Mouse (Mus musculus) heart, postnatal 0 days (tissue): ENCODE results near the gene Elp4. TPM values are rescaled to one million over a fixed set of nuclear protein-coding genes. Genes with fewer than 3 reads are reported as not detected.

Experiments used
- ATAC-seq: fragments of 200-750 bp; cut with Nextera tagmentation; 2 replicates; pipeline ENCODE4 v1.8.0; 2017; ENCODE audit warnings: low read depth, moderate number of reproducible peaks, moderate library complexity; ENCODE audit not compliant: insufficient read depth
- DNase-seq: peaks from one replicate; pipeline ENCODE4 v3.0.0-alpha.2; 2016; ENCODE audit warnings: low spot score
- H3K27ac ChIP-seq: fragments of 300-500 bp; sonication (generic); 2 replicates; pipeline ENCODE4 v1.5.1; 2014; ENCODE audit warnings: low read depth, mild to moderate bottlenecking
- H3K27me3 ChIP-seq: fragments of 300-500 bp; sonication (generic); 2 replicates; pipeline ENCODE4 v1.6.1; 2014; ENCODE audit warnings: low read length, mixed read lengths; ENCODE audit not compliant: control insufficient read depth, insufficient read depth
- H3K36me3 ChIP-seq: fragments of 300-500 bp; sonication (generic); replicated peaks from 2 replicates; pipeline ENCODE4 v1.6.1; 2014; ENCODE audit warnings: low read length, mixed read lengths; ENCODE audit not compliant: control insufficient read depth, insufficient read depth
- H3K4me1 ChIP-seq: fragments of 300-500 bp; sonication (generic); 2 replicates; pipeline ENCODE4 v1.6.1; 2014; ENCODE audit warnings: antibody characterized with exemption; ENCODE audit not compliant: control insufficient read depth, insufficient read depth
- H3K4me2 ChIP-seq: fragments of 300-500 bp; sonication (generic); 2 replicates; pipeline ENCODE4 v1.6.1; 2014; ENCODE audit warnings: low read depth, mild to moderate bottlenecking, low read length, moderate library complexity
- H3K4me3 ChIP-seq: fragments of 300-500 bp; sonication (generic); 2 replicates; pipeline ENCODE4 v1.5.1; 2014; ENCODE audit warnings: low read depth, low read length
- H3K9ac ChIP-seq: fragments of 300-500 bp; sonication (generic); replicated peaks from 2 replicates; pipeline ENCODE4 v1.6.1; 2014; ENCODE audit warnings: low read depth, low read length, mixed read lengths
- H3K9me3 ChIP-seq: fragments of 300-500 bp; sonication (generic); replicated peaks from 2 replicates; pipeline ENCODE4 v1.6.1; 2016; ENCODE audit warnings: low read length; ENCODE audit not compliant: control insufficient read depth
- CTCF ChIP-seq: IDR thresholded peaks from 2 replicates; pipeline ENCODE4 v1.5.1; 2016; ENCODE audit warnings: antibody characterized with exemption, control low read depth, low read depth
- EP300 ChIP-seq: IDR thresholded peaks from 2 replicates; pipeline ENCODE4 v1.6.1; 2016; ENCODE audit warnings: antibody characterized with exemption, low read depth
- WGBS: fragments of 180-500 bp; shearing (Covaris S2); extraction: QIAGEN DNeasy Blood & Tissue Kit; methylation state at CpG from one replicate; pipeline ENCODE4 v1.1.7; 2014; 5-methylcytosine and 5-hydroxymethylcytosine counted together
- polyA plus RNA-seq: library from polyadenylated mRNA; unstranded; fragments of >200 nt; fragmentation: Nextera tagmentation; extraction: Ambion mirVana; gene quantifications from 2 replicates; pipeline ENCODE4 v1.2.1, GENCODE M21; 2015
- total RNA-seq: library from RNA; depleted of rRNA; stranded (reverse); fragments of >200 nt; gene quantifications from 2 replicates; pipeline ENCODE4 v1.2.3, GENCODE M21; 2014; ENCODE audit warnings: low replicate concordance

Elp4 gene
- total and polyA plus RNA-seq, 2 experiments from 2014 or later: 3.0 to 13.1 TPM

DNA sequence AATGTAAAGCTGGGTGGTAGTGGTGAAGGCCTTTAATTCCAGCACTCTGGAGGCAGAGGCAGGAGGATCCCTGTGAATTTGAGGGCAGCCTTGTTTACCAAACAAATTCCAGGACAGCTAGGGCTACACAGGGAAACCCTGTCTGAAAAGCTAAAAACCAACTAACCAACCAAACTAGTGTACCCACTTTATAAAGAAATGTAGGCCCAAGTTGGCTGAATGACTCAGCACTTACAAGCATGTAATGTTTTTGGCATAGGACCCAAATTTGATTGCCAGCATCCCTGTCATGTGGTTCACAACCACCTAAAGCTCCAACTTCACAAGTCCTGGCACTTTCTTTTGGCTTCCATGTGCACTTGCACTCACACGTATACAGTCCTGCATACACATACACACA lies 12.3 kb upstream of the Elp4 start:
- no peak for TF ChIP-seq EP300
- no peak for TF ChIP-seq CTCF
- Histone ChIP-seq H3K27ac (no peak overlapping the region), H3K4me3 (no peak overlapping the region), H3K4me2 (no peak overlapping the region), H3K27me3 (no peaks in the 10 kb centered on the region), H3K36me3 (no peaks in the 10 kb centered on the region), H3K9me3 (no peaks in the 10 kb centered on the region), H3K9ac (no peak overlapping the region), H3K4me1 (no peaks in the 10 kb centered on the region)
- 84% methylated on average over 1 of the region's 1 CpGs for WGBS
- no peak for ATAC-seq
- no peak for DNase-seq

DNA sequence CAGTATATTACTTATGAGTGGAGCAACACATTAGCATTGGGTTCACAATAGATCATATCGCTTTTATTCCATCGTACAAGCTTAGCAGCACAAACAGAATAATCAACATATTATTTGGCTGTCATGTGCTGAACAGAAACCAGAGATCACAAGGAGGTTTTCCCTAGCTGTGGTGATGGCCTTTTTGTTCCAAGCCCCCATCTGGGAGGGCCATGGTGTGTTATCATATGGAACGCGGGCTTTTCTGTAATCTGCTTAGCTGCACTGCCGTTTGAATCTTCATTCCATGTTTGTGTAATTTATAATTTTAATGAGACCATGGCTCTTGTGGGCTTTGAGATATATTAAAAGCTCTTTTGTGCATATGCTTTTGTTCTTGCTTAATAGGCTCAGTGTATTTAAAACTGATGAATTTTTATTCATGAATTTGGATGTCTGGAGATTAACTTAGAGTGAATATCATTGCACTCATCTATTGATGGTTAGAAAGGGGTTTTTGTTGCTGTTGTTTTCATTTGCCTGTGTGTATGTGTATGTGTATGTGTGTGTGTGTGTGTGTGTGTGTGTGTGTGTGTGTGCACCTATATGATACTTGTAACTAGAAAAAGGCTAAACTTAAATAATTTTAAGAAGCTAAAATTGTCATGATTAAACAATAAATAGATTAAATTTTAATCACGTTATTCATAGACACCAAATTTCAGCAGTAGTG lies 9.4 kb upstream of the Elp4 start:
- Histone ChIP-seq H3K9me3 (no peaks in the 10 kb centered on the region), H3K4me2 (no peak overlapping the region), H3K27ac (no peak overlapping the region), H3K36me3 (peaks cover 13% of the 10 kb centered on the region; the same call in 1 of the 2 replicates), H3K4me1 (no peaks in the 10 kb centered on the region), H3K4me3 (no peak overlapping the region), H3K27me3 (no peaks in the 10 kb centered on the region), H3K9ac (no peak overlapping the region)
- no peak for ATAC-seq
- WGBS: 84% methylated on average over 6 of the region's 6 CpGs
- TF ChIP-seq CTCF (no peak), EP300 (no peak)
- no peak for DNase-seq

DNA sequence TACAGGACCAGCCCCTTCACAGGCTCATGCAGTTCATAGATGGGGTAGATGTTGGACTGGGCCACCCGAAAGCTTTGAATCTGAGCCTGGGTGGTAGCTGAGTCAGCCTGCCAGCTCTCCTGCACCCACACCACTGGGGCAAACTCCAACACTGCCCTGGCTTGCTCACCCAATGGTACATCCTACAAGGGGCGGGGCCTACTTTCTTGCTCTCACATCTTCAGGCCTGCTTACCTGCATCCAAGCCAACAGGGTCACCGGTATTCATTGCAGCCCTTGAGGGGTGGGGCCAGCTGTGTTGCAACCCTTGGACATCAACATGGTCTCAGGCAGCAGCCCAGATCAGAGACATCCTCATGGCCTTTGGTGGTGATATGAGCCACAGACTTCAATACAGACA lies 6.2 kb upstream of the Elp4 start:
- ATAC-seq (no peak), DNase-seq (no peak)
- Histone ChIP-seq H3K27ac (no peak overlapping the region), H3K27me3 (no peaks in the 10 kb centered on the region), H3K4me3 (no peak overlapping the region), H3K9ac (no peak overlapping the region), H3K4me2 (no peak overlapping the region), H3K4me1 (no peaks in the 10 kb centered on the region), H3K9me3 (no peaks in the 10 kb centered on the region), H3K36me3 (peaks cover 13% of the 10 kb centered on the region)
- whole genome bisulfite sequencing: 89% methylated on average over 3 of the region's 3 CpGs
- TF ChIP-seq EP300 (no peak), CTCF (no peak)

DNA sequence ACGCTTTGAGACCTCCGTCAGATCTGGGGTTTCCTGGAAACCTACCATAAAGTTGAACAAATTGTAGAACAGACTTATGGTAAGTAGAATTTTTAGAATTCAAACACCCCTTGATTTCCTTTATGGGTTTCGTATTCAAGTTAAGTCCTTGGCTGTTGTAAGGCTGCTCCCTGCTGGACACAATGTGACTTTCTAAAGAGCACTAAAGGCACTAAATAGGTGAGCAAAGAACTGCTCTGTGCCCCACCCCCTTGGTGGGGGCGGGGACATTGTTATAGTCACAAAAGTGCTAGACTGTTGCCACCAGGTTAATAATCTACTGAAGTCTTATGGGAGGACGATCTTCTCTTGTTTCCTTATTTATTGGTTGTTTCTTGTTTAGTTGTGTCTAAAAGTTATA lies 4.0 kb upstream of the Elp4 start:
- Histone ChIP-seq H3K27ac (no peak overlapping the region), H3K9me3 (no peaks in the 10 kb centered on the region), H3K27me3 (no peaks in the 10 kb centered on the region), H3K4me2 (no peak overlapping the region), H3K9ac (no peak overlapping the region), H3K4me1 (peaks cover 3% of the 10 kb centered on the region; the same call in 1 of the 2 replicates), H3K36me3 (peaks cover 13% of the 10 kb centered on the region), H3K4me3 (no peak overlapping the region)
- WGBS: 83% methylated on average over 5 of the region's 5 CpGs
- TF ChIP-seq CTCF: 0 out of 2 replicates have a peak, but pooled peaks have one; percentile 13
- TF ChIP-seq EP300: no peak
- DNase-seq (no peak), ATAC-seq (no peak)

DNA sequence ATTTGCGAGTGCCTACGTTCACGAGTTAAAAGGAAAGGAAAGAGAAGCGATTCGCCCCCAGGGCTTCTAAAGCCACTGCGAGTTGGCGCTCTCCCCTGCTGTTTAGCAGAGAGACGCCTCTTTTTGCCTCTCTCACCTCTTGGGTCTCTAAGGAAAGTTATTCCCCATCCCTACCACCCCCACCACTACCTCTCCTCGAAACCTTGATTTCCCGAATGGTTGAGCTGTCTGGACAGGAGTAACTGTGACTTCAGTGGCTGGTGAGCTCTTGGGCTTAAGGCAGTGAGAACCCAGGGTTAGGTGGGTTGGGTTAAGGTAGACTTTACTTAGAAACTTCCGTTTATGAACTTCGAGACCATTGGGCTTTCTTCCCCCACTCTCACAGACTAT lies 388 bp upstream of the Elp4 start:
- DNase-seq (no peak), ATAC-seq (peak; percentile 36)
- H3K9me3 ChIP-seq: no peaks in the 10 kb centered on the region
- WGBS: 0% methylated on average over 12 of the region's 12 CpGs
- peak overlapping the region; percentile 72 for H3K27ac ChIP-seq
- H3K4me1 ChIP-seq: peaks cover 3% of the 10 kb centered on the region; the same call in 1 of the 2 replicates
- H3K27me3 ChIP-seq: no peaks in the 10 kb centered on the region
- H3K4me2 ChIP-seq: peak overlapping the region; percentile 89
- peak overlapping the region; percentile 83 for H3K9ac ChIP-seq
- TF ChIP-seq EP300 (no peak), CTCF (no peak)
- peaks cover 3% of the 10 kb centered on the region; the same call in 1 of the 2 replicates for H3K36me3 ChIP-seq
- H3K4me3 ChIP-seq: peak overlapping the region; percentile 84

DNA sequence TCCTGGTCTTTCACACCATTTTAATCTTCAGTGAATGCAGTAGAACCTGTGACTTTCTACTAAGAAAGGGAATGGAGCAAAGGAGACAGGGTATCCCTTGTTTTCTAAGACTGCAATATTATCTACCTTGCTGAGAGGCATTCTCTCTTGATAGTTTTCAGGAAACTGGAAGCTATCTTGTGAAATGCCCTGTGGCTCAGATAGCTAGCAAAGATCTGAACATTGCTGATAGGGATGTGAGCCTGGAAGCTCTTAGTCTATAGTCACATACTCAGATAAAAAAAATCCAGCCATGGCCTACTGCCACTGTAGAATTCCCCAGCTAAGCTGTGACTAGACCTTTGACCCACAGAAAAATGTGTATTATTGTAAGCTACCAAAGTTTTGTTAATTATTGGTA lies 13.5 kb downstream of the Elp4 start:
- no peaks in the 10 kb centered on the region for H3K27me3 ChIP-seq
- no peak overlapping the region for H3K4me2 ChIP-seq
- no peak overlapping the region for H3K27ac ChIP-seq
- 0 out of 2 replicates have a peak, but pooled peaks cover 6% of the 10 kb centered on the region for H3K36me3 ChIP-seq
- H3K9me3 ChIP-seq: no peaks in the 10 kb centered on the region
- no peaks in the 10 kb centered on the region for H3K4me1 ChIP-seq
- ATAC-seq (no peak), DNase-seq (no peak)
- no peak overlapping the region for H3K9ac ChIP-seq
- TF ChIP-seq EP300: no peak
- no peak for TF ChIP-seq CTCF
- H3K4me3 ChIP-seq: no peak overlapping the region
